Mouse (Mus musculus): Measurements from ENCODE around the gene Col5a1.

Gene Col5a1

GRCm38 (mm10) chr2:27886608-27887460, 609 bp downstream of the Col5a1 start:
- no peak for DNase-seq (ENCODE audit: low read depth)

- no peak for DNase-seq (ENCODE audit: low read depth)
Measured at GRCm38 (mm10) chr2:27887461-27888264, 1.4 kb downstream of the Col5a1 start.

GRCm38 (mm10) chr2:27888603-27889545, 2.6 kb downstream of the Col5a1 start:
- DNase-seq (ENCODE audit: low read depth) = no peak

- DNase-seq (ENCODE audit: low read depth) = no peak
Measured at GRCm38 (mm10) chr2:27891922-27892541, 5.8 kb downstream of the Col5a1 start.

GRCm38 (mm10) chr2:27893015-27893414, 6.8 kb downstream of the Col5a1 start:
- no peak for DNase-seq (ENCODE audit: low read depth)

GRCm38 (mm10) chr2:27894986-27895385, 8.8 kb downstream of the Col5a1 start:
- no peak for DNase-seq (ENCODE audit: low read depth)

- DNase-seq (ENCODE audit: low read depth) = no peak
Measured at GRCm38 (mm10) chr2:27895648-27896047, 9.4 kb downstream of the Col5a1 start.

GRCm38 (mm10) chr2:27897161-27897560, 10.9 kb downstream of the Col5a1 start:
- DNase-seq (ENCODE audit: low read depth) = no peak

GRCm38 (mm10) chr2:27899894-27900293, 13.7 kb downstream of the Col5a1 start:
- DNase-seq (ENCODE audit: low read depth) = peak; percentile 58

GRCm38 (mm10) chr2:27901076-27901475, 14.9 kb downstream of the Col5a1 start:
- no peak for DNase-seq (ENCODE audit: low read depth)

GRCm38 (mm10) chr2:27901525-27902245, 15.5 kb downstream of the Col5a1 start:
- DNase-seq (ENCODE audit: low read depth) = no peak

- DNase-seq (ENCODE audit: low read depth) = no peak
Measured at GRCm38 (mm10) chr2:27902318-27902717, 16.1 kb downstream of the Col5a1 start.

- no peak for DNase-seq (ENCODE audit: low read depth)
Measured at GRCm38 (mm10) chr2:27905411-27905810, 19.2 kb downstream of the Col5a1 start.

GRCm38 (mm10) chr2:27910501-27910900, 24.3 kb downstream of the Col5a1 start:
- DNase-seq (ENCODE audit: low read depth) = no peak

- DNase-seq (ENCODE audit: low read depth) = no peak
Measured at GRCm38 (mm10) chr2:27912546-27913275, 26.5 kb downstream of the Col5a1 start.

GRCm38 (mm10) chr2:27915726-27916125, 29.5 kb downstream of the Col5a1 start:
- DNase-seq (ENCODE audit: low read depth) = no peak

GRCm38 (mm10) chr2:27916316-27916715, 30.1 kb downstream of the Col5a1 start:
- DNase-seq (ENCODE audit: low read depth) = no peak

- DNase-seq (ENCODE audit: low read depth) = no peak
Measured at GRCm38 (mm10) chr2:27917177-27917576, 31.0 kb downstream of the Col5a1 start.

GRCm38 (mm10) chr2:27918106-27918505, 31.9 kb downstream of the Col5a1 start:
- DNase-seq (ENCODE audit: low read depth) = no peak

GRCm38 (mm10) chr2:27919309-27919850, 33.2 kb downstream of the Col5a1 start:
- DNase-seq (ENCODE audit: low read depth) = no peak

Data from c-Kit-positive CD71-negative TER-119-negative erythroid progenitor cells, embryonic 14.5 days (primary cell).